Comparison of ENCODE assay signal across 8 mouse cellular contexts in the genomic region with DNA sequence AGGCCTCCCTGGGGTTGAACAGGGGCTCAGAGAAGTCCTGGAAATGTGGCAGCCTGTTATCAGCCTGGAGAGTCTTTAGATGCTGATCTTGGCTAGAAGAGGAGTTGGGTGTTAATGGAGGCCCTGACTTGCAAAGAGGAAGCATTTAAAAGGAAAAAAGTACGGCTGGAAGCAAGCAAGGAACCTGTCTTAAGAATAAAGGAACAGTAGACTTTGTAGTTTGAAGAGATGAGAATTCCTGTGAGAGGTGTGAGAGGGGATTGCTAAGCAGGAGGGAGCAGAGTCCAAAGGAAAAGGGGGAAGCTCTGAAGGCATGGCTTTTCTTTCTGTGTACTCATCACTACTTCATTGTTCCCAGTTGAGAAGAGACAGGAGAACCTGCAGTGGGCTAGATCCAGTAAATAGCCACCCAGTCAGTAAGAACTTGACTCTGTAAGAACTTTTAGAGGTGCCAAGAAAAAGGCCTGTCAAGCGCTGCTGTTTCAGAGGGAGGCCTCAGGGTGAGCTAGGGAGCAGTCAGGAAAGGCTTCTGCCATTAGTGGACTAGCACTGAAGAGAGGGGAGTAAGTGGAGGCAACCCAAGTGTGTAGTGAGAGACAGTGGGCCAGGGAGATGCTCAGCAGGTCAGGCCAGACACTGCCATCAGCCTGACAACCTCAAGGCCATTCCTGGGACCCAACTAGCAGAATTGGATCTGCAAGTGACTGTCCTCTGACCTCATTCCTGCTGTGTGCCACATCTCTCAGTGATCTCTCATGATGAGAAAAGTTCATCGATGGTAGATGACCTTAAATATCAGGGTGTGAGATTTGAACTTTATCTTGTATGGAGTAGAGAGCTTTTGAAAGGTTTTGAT. TPM values are rescaled to one million over a fixed set of nuclear protein-coding genes. Genes with fewer than 3 reads are reported as not detected.
DNase-seq lines count a peak whose midpoint lies in the region; ATAC-seq lines count a peak whose summit lies in the region.

No protein-coding gene starts in this region.

- peaks cover 24% of the 10 kb centered on the region for H3K4me1 ChIP-seq in heart, embryonic 11.5 days (ENCODE audit: control insufficient read depth, insufficient read depth, low read length)
- H3K4me1 ChIP-seq in forebrain, embryonic 16.5 days (replicated peaks; ENCODE audit: control insufficient read depth, insufficient read depth, low read length): peaks cover 29% of the 10 kb centered on the region
- H3K4me1 ChIP-seq in limb, embryonic 10.5 days: peaks cover 29% of the 10 kb centered on the region
- peaks cover 21% of the 10 kb centered on the region for H3K4me1 ChIP-seq in stomach, embryonic 14.5 days (ENCODE audit: control insufficient read depth, insufficient read depth, low read length)

- peak overlapping the region; percentile 98 for H3K27ac ChIP-seq in heart, embryonic 11.5 days (ENCODE audit: low read depth, low read length)
- no peak overlapping the region for H3K27ac ChIP-seq in forebrain, embryonic 16.5 days (ENCODE audit: low read length)
- H3K27ac ChIP-seq in limb, embryonic 10.5 days: peak overlapping the region; percentile 98
- peak overlapping the region; percentile 98 for H3K27ac ChIP-seq in stomach, embryonic 14.5 days (ENCODE audit: low read length)

- no peak for ATAC-seq in heart, embryonic 11.5 days (replicated peaks; ENCODE audit: insufficient number of reproducible peaks, low FRiP score, low TSS enrichment)
- ATAC-seq in forebrain, embryonic 16.5 days: no peak
- no peak for ATAC-seq in stomach, embryonic 14.5 days (ENCODE audit: insufficient number of reproducible peaks, insufficient read depth, low FRiP score, low read depth)

- H3K4me2 ChIP-seq in heart, embryonic 11.5 days: peak overlapping the region; percentile 85
- peak overlapping the region; percentile 83 for H3K4me2 ChIP-seq in forebrain, embryonic 16.5 days (ENCODE audit: low read length)
- peak overlapping the region; percentile 94 for H3K4me2 ChIP-seq in stomach, embryonic 14.5 days (replicated peaks; ENCODE audit: low read depth, low read length)

- peaks cover 12% of the 10 kb centered on the region for H3K36me3 ChIP-seq in heart, embryonic 11.5 days (ENCODE audit: control insufficient read depth, insufficient read depth, low read length)
- peaks cover 15% of the 10 kb centered on the region for H3K36me3 ChIP-seq in forebrain, embryonic 16.5 days (ENCODE audit: control insufficient read depth, insufficient read depth)
- peaks cover 36% of the 10 kb centered on the region for H3K36me3 ChIP-seq in limb, embryonic 10.5 days
- peaks cover 27% of the 10 kb centered on the region for H3K36me3 ChIP-seq in stomach, embryonic 14.5 days (ENCODE audit: control insufficient read depth, insufficient read depth, low read length)

- H3K4me3 ChIP-seq in heart, embryonic 11.5 days (ENCODE audit: low read depth, low read length): peak overlapping the region; percentile 97
- H3K4me3 ChIP-seq in forebrain, embryonic 16.5 days (replicated peaks; ENCODE audit: low read length): peak overlapping the region; percentile 97; the same call in 1 of the 2 replicates
- peak overlapping the region; percentile 96 for H3K4me3 ChIP-seq in limb, embryonic 10.5 days
- peak overlapping the region; percentile 85 for H3K4me3 ChIP-seq in stomach, embryonic 14.5 days (ENCODE audit: low read depth, low read length)

- no peaks in the 10 kb centered on the region for H3K27me3 ChIP-seq in heart, embryonic 11.5 days (ENCODE audit: control insufficient read depth, insufficient read depth, low read length)
- H3K27me3 ChIP-seq in forebrain, embryonic 16.5 days (replicated peaks; ENCODE audit: control insufficient read depth, insufficient read depth, low read length): no peaks in the 10 kb centered on the region
- H3K27me3 ChIP-seq in limb, embryonic 10.5 days (ENCODE audit: low read depth, poor library complexity, severe bottlenecking): no peaks in the 10 kb centered on the region
- H3K27me3 ChIP-seq in stomach, embryonic 14.5 days (ENCODE audit: control insufficient read depth, insufficient read depth, low read length): no peaks in the 10 kb centered on the region

- no peaks in the 10 kb centered on the region for H3K9me3 ChIP-seq in heart, embryonic 11.5 days (replicated peaks; ENCODE audit: control insufficient read depth, low read length)
- no peaks in the 10 kb centered on the region for H3K9me3 ChIP-seq in forebrain, embryonic 16.5 days (ENCODE audit: control insufficient read depth, low read length)
- no peaks in the 10 kb centered on the region for H3K9me3 ChIP-seq in limb, embryonic 10.5 days (replicated peaks)
- H3K9me3 ChIP-seq in stomach, embryonic 14.5 days (ENCODE audit: control insufficient read depth, low read depth, low read length): no peaks in the 10 kb centered on the region

- no peak for DNase-seq in heart, postnatal 25 days (ENCODE audit: low spot score)
- DNase-seq in Muller cell, postnatal 12 days (ENCODE audit: inconsistent ontology term): peak; percentile 20
- no peak for DNase-seq in limb, embryonic 10.5 days (ENCODE audit: low spot score)
- no peak for DNase-seq in layer of hippocampus, postnatal 14 days (ENCODE audit: low spot score in 2 of 2)
- no peak for DNase-seq in gastrocnemius, adult 8-10 months (ENCODE audit: low spot score in 2 of 2)

- H3K9ac ChIP-seq in heart, embryonic 11.5 days (ENCODE audit: low read depth, low read length): peak overlapping the region; percentile 100
- peak overlapping the region; percentile 88; the same call in 1 of the 2 replicates for H3K9ac ChIP-seq in forebrain, embryonic 16.5 days (replicated peaks; ENCODE audit: low read depth, low read length)
- H3K9ac ChIP-seq in stomach, embryonic 14.5 days (replicated peaks; ENCODE audit: low read depth, low read length): peak overlapping the region; percentile 97

- WGBS in heart, embryonic 11.5 days (ENCODE audit: insufficient replicate concordance): 39% methylated on average over 3 of the region's 3 CpGs
- WGBS in forebrain, embryonic 16.5 days: 70% methylated on average over 3 of the region's 3 CpGs
- 60% methylated on average over 3 of the region's 3 CpGs for WGBS in limb, embryonic 10.5 days
- 56% methylated on average over 3 of the region's 3 CpGs for WGBS in stomach, embryonic 14.5 days

- intact Hi-C loops in heart, postnatal 25 days (cut with DNase I): no loop called here

RNA-seq across cellular contexts. Expression of a gene that starts 2.4 kb away (rescaled TPM):
- 61.0 and 61.3 TPM in 2 replicates for polyA plus RNA-seq in heart, embryonic 11.5 days (2014; fragmentation: Nextera tagmentation; extraction: Ambion mirVana)
- total RNA-seq in heart, postnatal 25 days (2021): 10 to 100 TPM; 24.6 to 29.4 TPM
- 67.0 and 71.0 TPM in 2 replicates for polyA plus RNA-seq in forebrain, embryonic 16.5 days (2015; fragmentation: Nextera tagmentation; extraction: Ambion mirVana)
- 73.4 and 81.0 TPM in 2 replicates for polyA plus RNA-seq in limb, embryonic 10.5 days (2016; fragmentation: Nextera tagmentation; extraction: Ambion mirVana)
- polyA plus RNA-seq in stomach, embryonic 14.5 days (2014; fragmentation: Nextera tagmentation; extraction: Ambion mirVana): 70.9 and 73.6 TPM in 2 replicates
- total RNA-seq in layer of hippocampus, postnatal 14 days (2021): 10 to 100 TPM; 46.9 to 49.4 TPM
- 10 to 100 TPM; 16.3 to 22.4 (median 18.6) TPM for total RNA-seq in gastrocnemius, adult 8-10 months (2022)

RNA-seq across cellular contexts. Expression of a gene that starts 2.6 kb away (rescaled TPM):
- 941 and 954 TPM in 2 replicates for polyA plus RNA-seq in heart, embryonic 11.5 days (2014; fragmentation: Nextera tagmentation; extraction: Ambion mirVana)
- total RNA-seq in heart, postnatal 25 days (2021): 1,000 to 10,000 TPM; 1,988 to 2,066 TPM
- polyA plus RNA-seq in forebrain, embryonic 16.5 days (2015; fragmentation: Nextera tagmentation; extraction: Ambion mirVana): 409 and 411 TPM in 2 replicates
- polyA plus RNA-seq in limb, embryonic 10.5 days (2016; fragmentation: Nextera tagmentation; extraction: Ambion mirVana): 486 and 492 TPM in 2 replicates
- 520 and 565 TPM in 2 replicates for polyA plus RNA-seq in stomach, embryonic 14.5 days (2014; fragmentation: Nextera tagmentation; extraction: Ambion mirVana)
- total RNA-seq in layer of hippocampus, postnatal 14 days (2021): 100 to 1,000 TPM; 428 to 464 TPM
- total RNA-seq in gastrocnemius, adult 8-10 months (2022): 100 to 1,000 TPM; 732 to 881 (median 822) TPM

RNA-seq across cellular contexts. Expression of a gene that starts 23.8 kb away (rescaled TPM):
- 25.9 and 27.8 TPM in 2 replicates for polyA plus RNA-seq in heart, embryonic 11.5 days (2014; fragmentation: Nextera tagmentation; extraction: Ambion mirVana)
- total RNA-seq in heart, postnatal 25 days (2021): 10 to 100 TPM; 24.5 to 27.9 TPM
- polyA plus RNA-seq in forebrain, embryonic 16.5 days (2015; fragmentation: Nextera tagmentation; extraction: Ambion mirVana): 13.2 and 13.4 TPM in 2 replicates
- 16.5 and 17.8 TPM in 2 replicates for polyA plus RNA-seq in limb, embryonic 10.5 days (2016; fragmentation: Nextera tagmentation; extraction: Ambion mirVana)
- 22.3 and 23.4 TPM in 2 replicates for polyA plus RNA-seq in stomach, embryonic 14.5 days (2014; fragmentation: Nextera tagmentation; extraction: Ambion mirVana)
- 10 to 100 TPM in 1 of 2 experiments, 1 to 10 TPM in 1; 9.0 to 10.8 TPM for total RNA-seq in layer of hippocampus, postnatal 14 days (2021)
- 10 to 100 TPM; 13.3 to 13.5 (median 13.4) TPM for total RNA-seq in gastrocnemius, adult 8-10 months (2022)

RNA-seq across cellular contexts. Expression of a gene that starts 46.0 kb away (rescaled TPM):
- 24.3 and 29.1 TPM in 2 replicates for polyA plus RNA-seq in heart, embryonic 11.5 days (2014; fragmentation: Nextera tagmentation; extraction: Ambion mirVana)
- total RNA-seq in heart, postnatal 25 days (2021): under 1 TPM; 0.29 to 0.53 TPM
- 18.6 and 18.8 TPM in 2 replicates for polyA plus RNA-seq in forebrain, embryonic 16.5 days (2015; fragmentation: Nextera tagmentation; extraction: Ambion mirVana)
- 83.3 and 85.2 TPM in 2 replicates for polyA plus RNA-seq in limb, embryonic 10.5 days (2016; fragmentation: Nextera tagmentation; extraction: Ambion mirVana)
- polyA plus RNA-seq in stomach, embryonic 14.5 days (2014; fragmentation: Nextera tagmentation; extraction: Ambion mirVana): 30.9 and 31.0 TPM in 2 replicates
- 1 to 10 TPM; 1.2 TPM for total RNA-seq in layer of hippocampus, postnatal 14 days (2021)
- total RNA-seq in gastrocnemius, adult 8-10 months (2022): under 1 TPM; 0.18 to 0.46 (median 0.27) TPM

RNA-seq across cellular contexts. Expression of a gene that starts 46.2 kb away (rescaled TPM):
- polyA plus RNA-seq in heart, embryonic 11.5 days (2014; fragmentation: Nextera tagmentation; extraction: Ambion mirVana): 57.9 and 62.2 TPM in 2 replicates
- total RNA-seq in heart, postnatal 25 days (2021): 10 to 100 TPM; 61.8 to 62.7 TPM
- polyA plus RNA-seq in forebrain, embryonic 16.5 days (2015; fragmentation: Nextera tagmentation; extraction: Ambion mirVana): 61.5 and 67.3 TPM in 2 replicates
- 59.2 and 67.7 TPM in 2 replicates for polyA plus RNA-seq in limb, embryonic 10.5 days (2016; fragmentation: Nextera tagmentation; extraction: Ambion mirVana)
- 56.5 and 61.7 TPM in 2 replicates for polyA plus RNA-seq in stomach, embryonic 14.5 days (2014; fragmentation: Nextera tagmentation; extraction: Ambion mirVana)
- total RNA-seq in layer of hippocampus, postnatal 14 days (2021): 10 to 100 TPM; 71.8 to 72.1 TPM
- total RNA-seq in gastrocnemius, adult 8-10 months (2022): 10 to 100 TPM; 50.0 to 51.9 (median 50.8) TPM
